Mouse (Mus musculus) left cerebral cortex, postnatal 4 days (tissue): ENCODE results near the gene Hax1. TPM values are rescaled to one million over a fixed set of nuclear protein-coding genes. Genes with fewer than 3 reads are reported as not detected.

Source experiments
- DNase-seq: peaks from one replicate; pipeline ENCODE4 v3.0.0-alpha.2; 2022
- intact Hi-C: fragments of 180-260 bp; cut with DNase I; formaldehyde crosslinking; loops from one replicate; pipeline ENCODE4 v1.15.1; 2025
- total RNA-seq, 2 experiments: library from RNA; stranded (reverse); gene quantifications; 2 replicates each; pipeline ENCODE4 v1.2.3; 2021

Hax1 gene
- 10 to 100 TPM; 55.0 to 60.9 TPM for total RNA-seq

- DNase-seq: peak; percentile 94
- intact Hi-C loops: no loop called here
Measured at GRCm38 (mm10) chr3:89998612-89999054, at the start of gene Hax1. Gene Hax1 (minus strand): TSS chr3:89998780.

DNA sequence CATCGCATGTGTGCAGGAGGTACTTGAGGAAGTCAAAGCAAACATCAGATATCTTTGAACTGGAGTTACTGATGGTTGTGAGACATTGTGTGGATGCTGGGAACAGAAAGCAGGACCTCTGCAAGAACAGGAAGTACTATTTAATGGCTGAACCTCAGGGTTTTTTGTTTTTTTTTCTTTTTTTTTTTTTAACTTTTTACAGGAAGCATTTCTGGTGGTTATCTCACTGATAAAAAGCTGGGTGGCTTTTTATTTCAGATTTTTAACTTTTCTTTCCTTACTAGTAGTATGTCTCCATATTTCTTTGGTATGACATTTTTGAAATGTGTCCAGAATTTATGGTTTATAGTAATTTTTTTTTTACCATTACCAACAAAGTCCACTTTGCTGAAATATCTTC lies 37.7 kb upstream of the Hax1 start:
- intact Hi-C loops: loop anchor here (5.0 kb wide), 1 partner anchor 34 kb away; no protein-coding TSS in a partner anchor
- no peak for DNase-seq

- intact Hi-C loops: loop anchor here (5.0 kb wide), 1 partner anchor 32 kb away; no protein-coding TSS in a partner anchor
Measured at GRCm38 (mm10) chr3:90034653-90035052, 36.1 kb upstream of the Hax1 start.

GRCm38 (mm10) chr3:90016626-90017025 lies 18.0 kb upstream of the Hax1 start:
- intact Hi-C loops: loop anchor here (10.0 kb wide), 1 partner anchor 962 kb away; no protein-coding TSS in a partner anchor
- no peak for DNase-seq

More at GRCm38 (mm10) chr3:90034653-90035052, 36.1 kb upstream of the Hax1 start:
- no peak for DNase-seq

DNA sequence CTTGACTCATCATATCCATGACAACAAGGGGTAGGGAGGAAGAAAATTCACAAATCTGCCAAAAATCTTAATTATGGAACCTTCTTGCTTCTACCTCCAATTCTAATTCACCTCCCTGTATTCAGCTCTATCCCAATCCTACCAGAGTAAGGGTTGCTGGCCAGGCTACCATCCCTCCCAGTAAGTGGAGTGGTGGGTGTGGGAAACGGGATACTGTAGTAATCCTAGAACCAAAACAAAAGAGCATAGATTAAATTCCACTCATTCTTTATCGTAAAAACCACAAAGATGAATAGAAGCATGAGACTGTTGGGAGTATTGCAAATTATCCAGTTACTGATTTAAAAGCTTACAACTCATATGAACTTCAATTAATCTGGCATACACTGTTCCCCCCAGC lies 11.7 kb upstream of the Hax1 start:
- DNase-seq: no peak
- intact Hi-C loops: loop anchor here (10.0 kb wide), 1 partner anchor 955 kb away; no protein-coding TSS in a partner anchor

DNA sequence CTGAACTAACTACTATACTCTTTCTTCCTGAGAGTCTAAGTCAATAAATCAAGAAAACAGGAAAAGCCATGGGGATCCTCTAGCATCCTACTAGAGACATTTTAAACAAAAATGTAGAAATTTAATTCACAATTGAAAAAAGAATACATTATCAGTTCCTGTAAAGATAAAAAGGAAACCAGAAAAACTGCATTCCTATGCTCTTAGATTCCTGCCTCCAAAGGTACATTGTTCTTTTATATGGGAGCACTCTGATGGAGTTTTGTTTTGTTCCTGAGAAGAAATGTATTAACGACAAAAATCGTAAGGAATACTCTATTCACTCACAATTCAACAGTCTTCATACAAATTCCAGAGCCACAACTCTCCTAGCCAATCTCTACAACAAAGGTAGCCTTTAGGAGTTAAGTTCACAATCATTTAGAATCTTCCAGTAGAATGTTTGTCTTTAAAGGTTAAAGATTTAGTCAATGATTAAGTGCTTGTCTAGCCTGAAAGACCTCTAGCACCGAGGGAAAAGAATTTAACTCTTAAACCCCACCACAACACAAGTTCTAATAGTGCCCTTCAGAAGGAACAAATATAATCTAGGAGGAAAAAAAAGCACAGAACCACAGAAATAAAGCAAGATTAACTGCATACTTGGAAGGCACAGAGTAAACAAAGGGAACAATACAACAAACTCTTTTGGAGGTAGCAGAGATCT lies 5.7 kb upstream of the Hax1 start:
- intact Hi-C loops: loop anchor here (5.0 kb wide), 1 partner anchor 33 kb away; no protein-coding TSS in a partner anchor
- DNase-seq: no peak

DNA sequence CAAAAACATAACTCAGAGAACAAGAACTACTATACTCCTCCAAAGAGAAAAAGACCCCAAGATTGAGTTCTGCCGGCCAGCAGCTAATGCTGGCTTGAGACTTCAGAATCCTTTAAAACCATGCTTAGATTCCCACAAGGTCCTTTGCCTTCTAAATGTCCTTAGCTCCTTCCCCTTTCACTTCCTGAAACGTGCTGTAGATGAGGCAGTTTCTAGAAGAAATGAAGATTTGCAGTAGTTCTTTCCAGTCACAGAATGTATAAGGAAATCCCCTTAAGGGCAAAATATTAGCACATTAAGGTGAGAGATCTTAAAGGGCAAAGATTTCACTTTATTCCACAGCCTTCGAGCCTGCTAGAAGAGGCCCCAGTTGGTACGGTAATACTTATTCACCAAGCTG lies 1.2 kb upstream of the Hax1 start:
- DNase-seq: no peak
- intact Hi-C loops: loop anchor here (5.0 kb wide), 1 partner anchor 37 kb away; no protein-coding TSS in a partner anchor

- intact Hi-C loops: no loop called here
- DNase-seq: no peak
Measured at GRCm38 (mm10) chr3:89999090-89999489, 510 bp upstream of the Hax1 start.

DNA sequence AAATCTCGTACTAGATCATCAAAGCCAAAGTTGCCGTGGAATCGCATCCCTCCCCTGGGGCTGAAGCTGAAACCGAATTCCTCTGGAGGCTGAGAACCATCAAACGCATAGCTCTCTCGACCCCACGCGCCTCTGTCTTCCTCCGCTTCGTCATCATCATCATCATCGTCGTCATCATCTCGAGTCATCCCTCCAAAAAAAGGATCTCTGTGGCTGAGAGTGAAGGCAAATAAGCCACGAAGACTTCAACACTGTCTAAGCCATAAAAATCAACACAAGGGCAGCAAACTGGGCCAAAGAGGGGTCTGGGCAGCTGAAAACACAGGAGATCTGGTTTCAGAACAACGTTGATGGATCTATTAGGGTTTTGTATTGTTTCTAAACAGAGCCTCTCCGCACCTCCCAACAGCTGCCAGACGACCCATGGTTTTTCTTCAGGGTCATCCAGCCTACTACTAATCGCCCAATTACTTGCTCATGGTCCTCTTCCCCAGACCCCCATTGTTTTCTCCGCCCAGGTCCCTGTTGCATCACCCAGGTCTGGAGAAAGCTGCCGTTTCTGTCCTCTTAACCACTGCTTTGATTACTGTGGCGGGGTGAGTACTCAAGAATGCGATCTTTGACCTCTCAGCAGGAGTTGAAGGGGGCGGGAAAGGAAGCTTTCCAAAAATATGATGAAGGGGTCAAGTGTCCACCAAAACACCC lies 637 bp downstream of the Hax1 start:
- intact Hi-C loops: no loop called here
- peak; percentile 5 for DNase-seq

DNA sequence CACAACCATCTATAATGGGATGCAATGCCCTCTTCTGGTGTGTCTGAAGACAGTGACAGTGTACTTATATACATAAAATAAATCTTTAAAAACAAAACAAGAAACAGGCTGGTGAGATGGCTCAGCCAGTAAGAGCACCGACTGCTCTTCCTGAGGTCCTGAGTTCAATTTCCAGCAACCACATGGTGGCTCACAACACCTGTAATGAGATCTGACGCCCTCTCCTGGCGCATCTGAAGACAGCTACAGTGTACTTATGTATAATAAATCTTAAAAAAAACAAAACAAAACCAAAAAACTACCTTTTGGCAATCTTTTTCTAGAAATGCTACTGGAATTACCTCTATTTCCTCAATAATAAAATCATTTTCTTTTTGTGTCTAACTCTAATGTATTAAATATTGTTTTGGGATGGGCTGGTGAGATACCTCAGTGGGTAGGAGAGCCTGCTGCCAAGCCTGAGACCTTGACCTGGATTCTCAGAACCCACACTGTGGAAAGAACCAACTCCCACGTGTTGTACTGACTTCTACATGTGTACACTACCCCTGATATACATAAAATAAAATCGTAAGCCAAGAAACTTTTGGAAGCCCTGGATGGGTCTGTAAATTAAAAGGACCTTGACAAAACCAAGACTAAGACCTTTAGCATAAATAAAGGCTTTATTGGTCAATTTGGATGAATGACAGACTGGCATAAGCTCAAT lies 3.6 kb downstream of the Hax1 start:
- intact Hi-C loops: no loop called here
- DNase-seq: no peak

- intact Hi-C loops: no loop called here
- DNase-seq: no peak
Measured at GRCm38 (mm10) chr3:89987822-89988221, 10.8 kb downstream of the Hax1 start.

DNA sequence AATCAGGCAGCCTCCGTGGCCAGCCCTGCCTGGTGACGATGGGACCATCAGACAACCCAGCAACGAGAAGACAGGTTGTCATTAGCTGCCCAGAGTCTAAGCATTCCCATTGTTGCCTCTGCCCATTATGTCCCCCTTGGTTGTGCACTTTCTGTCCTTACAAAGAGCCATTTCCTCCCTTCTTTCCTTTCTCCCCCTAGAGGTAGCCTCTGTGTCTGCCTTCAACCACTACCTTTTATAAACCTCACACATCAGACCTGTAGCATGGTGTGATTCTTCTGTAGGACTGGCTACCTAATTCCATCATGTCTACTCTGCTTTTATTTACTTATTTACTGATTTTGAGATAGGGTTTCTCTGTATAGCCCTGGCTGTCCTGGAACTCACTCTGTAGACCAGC lies 11.4 kb downstream of the Hax1 start:
- DNase-seq: no peak
- intact Hi-C loops: no loop called here

DNA sequence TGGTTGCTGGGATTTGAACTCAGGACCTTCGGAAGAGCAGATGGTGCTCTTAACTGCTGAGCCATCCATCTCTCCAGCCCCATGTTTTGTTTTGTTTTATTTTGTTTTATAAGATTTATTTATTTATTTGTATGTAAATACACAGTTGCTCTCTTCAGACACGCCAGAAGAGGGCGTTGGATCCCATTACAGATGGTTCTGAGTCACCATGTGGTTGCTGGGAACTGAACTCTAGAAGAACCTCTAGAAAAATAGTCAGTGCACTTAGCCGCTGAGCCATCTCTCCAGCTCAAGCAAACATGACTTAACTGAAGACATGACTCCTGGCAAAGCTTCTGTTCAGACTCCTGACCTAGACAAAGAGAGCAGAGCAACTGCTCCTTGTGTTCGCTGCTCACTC lies 16.2 kb downstream of the Hax1 start:
- no peak for DNase-seq
- intact Hi-C loops: no loop called here

DNA sequence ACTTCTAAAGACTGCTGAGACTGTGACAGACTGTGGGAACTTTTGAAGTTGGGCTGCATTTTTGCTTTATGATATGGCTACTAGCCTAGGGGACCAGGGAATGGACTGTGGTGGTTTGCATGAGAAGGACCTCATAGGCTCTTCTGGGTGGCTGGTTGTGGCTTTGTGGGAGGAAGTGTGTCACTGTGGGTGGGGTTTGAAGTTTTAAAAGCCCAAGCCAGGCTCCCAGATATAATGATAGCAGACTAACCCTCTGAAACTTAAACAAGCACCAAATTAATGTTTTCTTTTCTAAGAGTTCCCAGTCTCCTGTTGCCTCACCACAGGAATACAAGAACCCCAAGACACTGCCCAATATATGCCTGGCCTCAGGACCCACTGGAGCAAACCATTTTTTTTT lies 21.7 kb downstream of the Hax1 start:
- DNase-seq: no peak
- intact Hi-C loops: no loop called here

GRCm38 (mm10) chr3:89968509-89968908 lies 30.1 kb downstream of the Hax1 start:
- intact Hi-C loops: no loop called here
- DNase-seq: no peak

- DNase-seq: no peak
- intact Hi-C loops: no loop called here
Measured at GRCm38 (mm10) chr3:89966946-89967345, 31.6 kb downstream of the Hax1 start.

GRCm38 (mm10) chr3:89965972-89966371 lies 32.6 kb downstream of the Hax1 start:
- intact Hi-C loops: no loop called here
- DNase-seq: no peak

DNA sequence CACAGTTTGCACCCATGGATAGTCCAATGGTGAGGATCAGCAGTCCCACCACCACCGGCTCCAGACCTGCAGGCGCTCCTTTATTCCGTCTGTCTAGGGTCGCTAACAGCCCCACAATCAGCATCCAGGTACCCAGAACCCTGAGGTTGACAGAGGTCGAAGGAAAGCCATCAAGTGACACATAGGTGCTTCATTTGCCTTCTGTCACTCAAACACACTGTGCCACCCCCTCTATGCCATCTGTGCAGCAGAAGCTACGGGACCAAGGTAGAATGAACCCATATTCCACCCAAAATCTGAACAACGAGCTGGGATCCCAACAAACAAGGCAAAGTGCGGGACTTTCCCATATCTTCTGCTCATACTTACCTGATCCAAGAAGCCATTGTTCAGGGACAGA lies 33.0 kb downstream of the Hax1 start:
- intact Hi-C loops: no loop called here
- DNase-seq: no peak

GRCm38 (mm10) chr3:89963926-89964739 lies 34.4 kb downstream of the Hax1 start:
- intact Hi-C loops: no loop called here
- peak; percentile 70 for DNase-seq

GRCm38 (mm10) chr3:89963221-89963763 lies 35.3 kb downstream of the Hax1 start, which contains the start of gene Atp8b2:
Gene Atp8b2 (minus strand): TSS chr3:89963508.
- peak; percentile 86 for DNase-seq
- intact Hi-C loops: no loop called here
